Mouse (Mus musculus): Measurements from ENCODE around the gene Ddx11.
A peak's percentile ranks its signal among the peaks of the same experiment; 100 is the strongest.

The Ddx11 gene

GRCm38 (mm10) chr17:66123066-66123815 is at the start of gene Ddx11:
TSS of gene Ddx11 (plus strand) at chr17:66123520.
- DNase-seq (ENCODE audit: low spot score) = peak; percentile 90

DNA sequence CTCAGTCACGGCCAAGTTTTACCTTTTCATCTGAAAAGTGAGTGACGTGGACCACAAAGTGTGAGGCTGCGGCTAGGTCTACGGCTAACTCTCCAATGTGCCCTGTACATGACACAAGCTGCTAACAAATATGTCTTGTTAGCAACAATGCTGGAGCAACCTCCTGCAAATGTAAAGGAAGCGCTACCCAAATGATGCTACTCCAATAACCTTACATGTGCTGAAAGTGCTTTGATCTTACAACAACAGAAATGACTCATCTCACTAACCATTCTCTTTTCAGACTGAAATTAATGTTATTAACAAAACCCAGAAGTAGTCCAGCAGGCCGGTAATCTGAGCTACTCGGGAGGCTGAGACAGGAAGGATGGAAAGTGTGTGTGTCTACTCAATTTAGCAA is 49.3 kb upstream of the Ddx11 start:
- no peak for DNase-seq (ENCODE audit: low spot score)

DNA sequence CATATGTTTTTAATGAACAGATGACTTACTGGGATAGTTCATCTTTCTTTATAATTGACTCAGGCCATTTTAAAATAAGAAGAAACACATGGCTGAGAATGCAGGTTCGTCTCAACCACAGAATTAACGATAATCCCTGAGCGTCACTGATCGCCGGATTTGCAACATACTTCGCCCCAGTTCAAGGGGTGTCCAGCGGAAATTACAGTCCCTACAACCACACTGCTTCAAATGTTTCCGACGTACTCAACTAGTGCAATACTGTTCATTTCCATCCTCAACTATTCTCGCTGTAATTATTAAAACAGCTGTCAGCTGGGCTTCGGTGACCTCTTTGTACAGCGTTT is 47.5 kb upstream of the Ddx11 start:
- DNase-seq (ENCODE audit: low spot score) = no peak

DNA sequence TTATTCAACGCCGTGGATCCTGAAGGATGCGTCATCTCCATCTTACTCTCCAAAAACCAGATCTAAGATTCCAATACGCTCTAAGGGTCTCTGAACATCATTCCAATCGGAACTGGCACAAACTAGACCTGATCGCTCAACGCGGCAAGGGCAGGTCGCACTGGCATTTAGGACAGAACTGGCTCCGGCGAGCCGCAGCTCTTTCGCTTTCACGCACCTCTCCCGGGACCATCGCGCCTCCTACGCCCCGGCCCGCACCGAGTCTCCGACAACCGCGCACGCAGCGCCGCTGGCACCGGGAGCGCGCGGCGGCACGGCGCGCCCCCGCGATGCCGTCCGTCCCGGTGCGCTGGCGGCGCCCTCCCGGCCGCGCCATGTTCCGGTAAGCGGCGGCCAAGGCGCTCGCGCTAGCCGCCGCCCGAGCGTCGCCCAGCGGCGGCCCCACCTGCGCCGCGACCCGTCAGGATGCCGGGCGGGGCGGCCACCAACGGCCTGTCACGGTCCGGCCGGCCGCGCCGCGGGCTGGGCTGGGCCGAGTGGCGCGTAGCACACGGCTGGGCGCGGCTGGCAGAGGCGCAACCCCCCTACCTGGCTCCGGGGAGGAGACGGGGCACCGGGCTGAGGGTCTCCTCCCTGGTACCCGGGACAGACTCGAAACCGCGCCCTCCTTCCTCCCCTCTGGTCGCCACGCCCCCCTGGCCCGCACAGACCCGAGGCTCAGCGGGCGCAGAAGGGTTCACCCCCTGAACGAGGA is 47.0 kb upstream of the Ddx11 start:
- DNase-seq (ENCODE audit: low spot score) = peak; percentile 51

GRCm38 (mm10) chr17:66076934-66077333 is 46.4 kb upstream of the Ddx11 start, which contains the start of gene Ankrd12:
TSS of gene Ankrd12 (minus strand) at chr17:66077089.
- peak; percentile 96 for DNase-seq (ENCODE audit: low spot score)

- no peak for DNase-seq (ENCODE audit: low spot score)
These were observed 45.9 kb upstream of the Ddx11 start for GRCm38 (mm10) chr17:66077437-66077850.

GRCm38 (mm10) chr17:66084486-66084885 is 38.8 kb upstream of the Ddx11 start:
- no peak for DNase-seq (ENCODE audit: low spot score)

GRCm38 (mm10) chr17:66085038-66085437 is 38.3 kb upstream of the Ddx11 start:
- DNase-seq (ENCODE audit: low spot score) = no peak

- DNase-seq (ENCODE audit: low spot score) = no peak
These were observed 33.1 kb upstream of the Ddx11 start for GRCm38 (mm10) chr17:66090251-66090650.

DNA sequence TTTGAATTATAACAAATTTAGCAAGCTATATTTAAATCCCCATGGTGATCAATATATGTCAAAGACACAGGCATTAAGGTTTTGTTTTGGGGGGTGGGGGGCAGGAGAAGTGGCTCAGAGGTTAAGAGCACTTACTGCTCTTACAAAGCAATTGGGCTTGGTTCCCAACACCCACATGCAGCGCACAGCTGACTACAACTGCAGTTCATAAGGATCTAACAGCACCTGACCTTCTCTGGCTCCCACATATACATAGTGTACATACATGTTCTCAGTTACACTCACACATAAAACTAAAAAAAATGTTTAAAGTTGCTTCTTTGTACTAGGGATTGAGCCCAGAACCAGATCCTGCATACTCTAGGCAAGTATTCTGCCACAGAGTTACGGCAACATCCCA is 31.9 kb upstream of the Ddx11 start:
- DNase-seq (ENCODE audit: low spot score) = no peak

- no peak for DNase-seq (ENCODE audit: low spot score)
These were observed 31.3 kb upstream of the Ddx11 start for GRCm38 (mm10) chr17:66092065-66092464.

- DNase-seq (ENCODE audit: low spot score) = no peak
These were observed 30.7 kb upstream of the Ddx11 start for GRCm38 (mm10) chr17:66092664-66093063.

DNA sequence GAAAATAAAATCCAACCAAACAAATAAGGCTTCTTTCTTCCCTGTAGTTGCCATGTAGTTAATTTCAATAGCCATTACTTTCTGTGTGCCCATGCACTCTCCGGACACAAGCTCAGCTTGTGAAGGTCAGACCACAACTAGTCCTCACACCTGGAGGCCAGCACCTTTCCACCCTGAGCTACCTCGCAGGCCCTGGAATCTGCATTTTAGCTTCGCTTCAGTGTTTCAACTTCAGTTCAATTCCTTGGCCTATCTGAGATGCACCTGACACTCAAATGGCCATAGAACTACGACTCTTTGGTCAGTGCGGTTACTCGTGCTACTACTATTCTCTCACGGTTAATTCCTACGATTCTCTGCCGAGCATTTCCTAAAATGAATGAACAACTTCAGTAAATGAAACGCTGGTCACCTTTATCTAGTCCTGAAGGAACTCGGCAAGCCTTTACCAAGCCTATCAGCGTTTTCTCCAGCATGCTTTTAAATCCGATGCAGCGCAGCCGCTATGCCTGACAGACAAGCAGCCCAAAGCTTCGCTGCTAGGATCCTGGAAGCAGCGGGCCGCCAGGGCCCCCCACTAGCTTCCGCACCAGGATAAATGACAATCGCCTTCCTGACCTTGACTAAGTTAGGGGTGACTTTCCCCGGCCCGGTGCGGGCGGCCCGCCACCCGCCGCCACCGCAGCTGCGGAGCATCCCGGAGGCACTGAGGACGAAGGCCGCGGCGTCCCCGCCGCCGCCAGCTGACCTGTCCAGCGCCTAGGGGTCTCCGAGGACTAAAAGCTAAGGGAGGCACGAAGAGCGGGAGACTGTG is 22.5 kb upstream of the Ddx11 start:
- no peak for DNase-seq (ENCODE audit: low spot score)

- DNase-seq (ENCODE audit: low spot score) = peak; percentile 92
These were observed 21.7 kb upstream of the Ddx11 start, which contains the start of gene Ndufv2 for GRCm38 (mm10) chr17:66101380-66102330. TSS of gene Ndufv2 (minus strand) at chr17:66101559.

DNA sequence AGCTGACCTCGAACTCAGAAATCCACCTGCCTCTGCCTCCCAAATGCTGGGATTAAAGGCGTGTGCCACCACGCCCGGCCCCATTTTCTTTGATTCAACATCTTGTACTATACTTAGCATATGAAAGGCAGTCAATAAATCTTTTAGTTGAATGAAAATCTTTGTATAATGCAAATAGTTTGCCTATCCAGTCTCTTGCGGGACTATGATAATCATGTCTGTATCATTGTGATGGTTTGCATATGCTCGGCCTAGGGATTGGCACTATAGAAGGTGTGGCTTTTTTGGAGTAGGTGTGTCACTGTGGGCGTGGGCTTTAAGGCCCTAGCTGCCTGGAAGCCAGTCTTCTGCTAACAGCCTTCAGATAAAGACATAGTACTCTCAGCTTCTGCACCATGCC is 19.2 kb upstream of the Ddx11 start:
- no peak for DNase-seq (ENCODE audit: low spot score)

DNA sequence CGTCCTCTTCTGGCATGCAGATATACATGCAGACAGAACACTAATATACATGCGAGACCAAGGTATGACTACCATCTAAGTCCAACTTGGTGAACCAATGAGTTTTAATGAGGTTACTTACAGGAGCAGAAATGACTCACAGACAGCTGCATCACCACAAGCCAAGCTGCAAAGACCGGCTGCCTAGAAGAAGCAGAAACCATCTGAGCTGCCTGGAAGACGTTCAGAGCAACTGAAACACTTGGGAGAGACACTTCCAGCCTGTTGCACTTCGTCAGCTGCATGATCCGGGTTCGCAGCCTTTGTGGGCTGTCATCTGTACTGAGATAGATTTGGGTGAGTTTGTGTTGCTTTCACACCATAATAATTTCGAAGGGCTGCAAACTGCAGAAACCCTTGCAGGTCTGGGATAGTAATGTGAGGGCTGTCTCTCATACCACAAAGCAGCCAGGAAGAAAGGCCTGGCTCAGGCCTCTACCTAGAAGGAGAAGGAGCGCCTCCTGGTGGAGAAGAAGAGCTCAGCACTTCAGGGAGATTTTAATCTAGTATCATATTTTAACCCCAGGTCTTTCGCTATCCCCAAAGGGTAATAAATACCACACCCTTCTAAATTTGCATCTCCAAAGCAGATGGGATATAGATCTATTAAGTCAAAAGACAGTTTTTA is 16.6 kb upstream of the Ddx11 start:
- no peak for DNase-seq (ENCODE audit: low spot score)

DNA sequence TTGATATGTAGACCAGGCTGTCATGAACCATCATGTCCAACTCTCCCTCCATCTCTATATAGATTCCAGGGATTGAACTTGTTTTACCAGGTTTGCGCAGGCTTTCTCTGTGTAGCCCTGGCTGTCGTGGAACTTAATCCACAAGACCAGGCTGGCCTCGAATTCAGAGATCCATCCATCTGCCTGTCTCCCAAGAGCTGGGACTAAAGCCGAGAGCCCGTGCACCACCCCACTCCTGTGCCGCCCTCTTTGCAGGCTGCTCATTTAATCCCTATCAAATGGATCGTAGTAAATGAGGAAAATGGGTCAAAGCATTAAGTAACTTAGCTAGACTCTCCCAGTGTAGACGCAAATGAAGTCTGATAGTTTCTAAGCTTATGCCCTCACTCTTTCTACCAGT is 15.9 kb upstream of the Ddx11 start:
- DNase-seq (ENCODE audit: low spot score) = no peak

GRCm38 (mm10) chr17:66108198-66108597 is 15.1 kb upstream of the Ddx11 start:
- DNase-seq (ENCODE audit: low spot score) = no peak

DNA sequence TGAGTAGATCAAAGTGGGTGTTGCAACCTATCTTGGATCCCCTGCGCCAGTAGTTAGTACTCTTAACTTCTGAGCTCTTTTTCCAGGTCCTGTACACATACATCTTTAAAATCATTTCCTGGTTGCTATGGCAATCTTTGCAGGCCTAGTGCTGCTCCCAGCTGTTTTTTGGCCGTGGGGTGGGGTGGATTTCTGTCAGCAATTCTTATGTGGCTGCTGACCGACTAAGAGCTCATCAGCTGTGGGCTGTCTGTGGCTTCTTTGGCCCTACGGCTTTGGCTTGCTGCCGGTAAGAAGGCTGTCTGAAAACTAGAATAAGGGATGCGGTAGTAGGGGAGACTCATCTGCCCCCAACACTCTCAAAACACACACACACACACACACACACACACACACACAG is 12.6 kb upstream of the Ddx11 start:
- no peak for DNase-seq (ENCODE audit: low spot score)

DNA sequence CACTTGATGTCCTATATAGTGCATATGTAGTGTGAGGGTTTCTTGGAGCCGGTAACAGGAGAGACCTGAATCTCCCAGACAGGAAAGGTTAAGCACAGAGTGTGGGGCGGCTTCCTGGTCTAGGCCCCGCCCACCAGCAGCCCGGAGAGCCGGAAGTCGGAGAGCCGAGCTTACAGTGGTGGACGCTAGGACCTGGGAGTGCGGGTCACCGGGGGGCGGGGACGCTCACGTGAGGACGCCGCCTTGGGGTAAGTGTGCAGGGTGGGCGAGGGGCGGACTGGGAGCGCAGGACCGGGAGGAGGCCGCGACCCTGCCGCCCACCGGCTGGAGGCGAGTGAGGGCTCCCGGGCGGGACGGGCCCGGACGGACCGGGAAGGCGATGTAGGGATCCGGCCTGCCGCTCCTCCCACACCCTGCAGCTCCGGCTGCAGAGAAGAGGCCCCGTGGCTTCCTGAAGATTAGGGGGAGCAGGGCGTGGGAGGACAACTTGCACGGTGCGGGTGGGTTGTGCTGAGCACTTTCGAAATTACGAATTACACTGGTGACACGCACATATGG is 11.8 kb upstream of the Ddx11 start, which contains the start of gene Washc1:
Gene Washc1 (plus strand): TSS at position 144 of the 558 bp plus-strand sequence.
- peak; percentile 90 for DNase-seq (ENCODE audit: low spot score)
